Mouse (Mus musculus) limb, embryonic 12.5 days (tissue): Measurements from ENCODE around the gene Fxyd1. TPM values are rescaled to one million over a fixed set of nuclear protein-coding genes. Genes with fewer than 3 reads are reported as not detected.
A peak's percentile ranks its signal among the peaks of the same experiment; 100 is the strongest.

Experiments used
- ATAC-seq: fragments of 200-750 bp; cut with Nextera tagmentation; 2 replicates; pipeline ENCODE4 v1.8.0; 2017; ENCODE audit warnings: low read depth, moderate TSS enrichment; ENCODE audit not compliant: insufficient number of reproducible peaks, insufficient read depth, low FRiP score, low TSS enrichment
- H3K27ac ChIP-seq: fragments of 300-500 bp; sonication (generic); 2 replicates; pipeline ENCODE4 v1.5.1; 2016; ENCODE audit warnings: mild to moderate bottlenecking, moderate library complexity
- H3K27me3 ChIP-seq: fragments of 300-500 bp; sonication (generic); 2 replicates; pipeline ENCODE4 v1.6.1; 2016; ENCODE audit warnings: mild to moderate bottlenecking, moderate library complexity
- H3K36me3 ChIP-seq: fragments of 300-500 bp; sonication (generic); 2 replicates; pipeline ENCODE4 v1.6.1; 2016; ENCODE audit warnings: mild to moderate bottlenecking, moderate library complexity
- H3K4me1 ChIP-seq: fragments of 300-500 bp; sonication (generic); replicated peaks from 2 replicates; pipeline ENCODE4 v1.6.1; 2016
- H3K4me2 ChIP-seq: fragments of 300-500 bp; sonication (generic); 2 replicates; pipeline ENCODE4 v1.6.1; 2016; ENCODE audit warnings: mild to moderate bottlenecking, moderate library complexity
- H3K4me3 ChIP-seq: fragments of 300-500 bp; sonication (generic); replicated peaks from 2 replicates; pipeline ENCODE4 v1.5.1; 2016; ENCODE audit warnings: mild to moderate bottlenecking
- H3K9ac ChIP-seq: fragments of 300-500 bp; sonication (generic); replicated peaks from 2 replicates; pipeline ENCODE4 v1.6.1; 2016; ENCODE audit warnings: mild to moderate bottlenecking, moderate library complexity
- H3K9me3 ChIP-seq: fragments of 300-500 bp; sonication (generic); 2 replicates; pipeline ENCODE4 v1.6.1; 2016; ENCODE audit warnings: mild to moderate bottlenecking, moderate library complexity
- WGBS: fragments of 180-500 bp; shearing (Covaris S2); methylation state at CpG from one replicate; pipeline ENCODE4 v1.1.7; 2016; 5-methylcytosine and 5-hydroxymethylcytosine counted together
- microRNA-seq: library from miRNA; unstranded; fragments of <30 nt; microRNA quantifications from one replicate; pipeline ENCODE4, GENCODE M21; 2017
- polyA plus RNA-seq: library from polyadenylated mRNA; unstranded; fragments of >200 nt; fragmentation: Nextera tagmentation; extraction: Ambion mirVana; gene quantifications from 2 replicates; pipeline ENCODE4 v1.2.1, GENCODE M21; 2016

Gene Fxyd1
- polyA plus RNA-seq, 1 experiment from 2014 or later = 28.2 TPM

- Histone ChIP-seq H3K4me3 (no peak overlapping the region), H3K27me3 (no peaks in the 10 kb centered on the region), H3K9me3 (no peaks in the 10 kb centered on the region), H3K27ac (no peak overlapping the region), H3K4me1 (no peaks in the 10 kb centered on the region), H3K36me3 (no peaks in the 10 kb centered on the region), H3K9ac (no peak overlapping the region), H3K4me2 (no peak overlapping the region)
- ATAC-seq = peak; percentile 46; the same call in 1 of the 2 replicates
- WGBS = 27% methylated on average over 3 of the region's 3 CpGs
Observed at GRCm38 (mm10) chr7:31008889-31009288, 48.1 kb downstream of the Fxyd1 start.

- ATAC-seq = no peak
- no peaks in the 10 kb centered on the region for H3K27me3 ChIP-seq
- no peak overlapping the region for H3K27ac ChIP-seq
- no peaks in the 10 kb centered on the region for H3K9me3 ChIP-seq
- H3K4me2 ChIP-seq = no peak overlapping the region
- H3K4me1 ChIP-seq = no peaks in the 10 kb centered on the region
- no peak overlapping the region for H3K4me3 ChIP-seq
- H3K9ac ChIP-seq = no peak overlapping the region
- no peaks in the 10 kb centered on the region for H3K36me3 ChIP-seq
- 38% methylated on average over 1 of the region's 1 CpGs for WGBS
Observed at GRCm38 (mm10) chr7:31008175-31008574, 48.8 kb downstream of the Fxyd1 start.

GRCm38 (mm10) chr7:31007775-31008174 is 49.2 kb downstream of the Fxyd1 start:
- Histone ChIP-seq H3K9me3 (no peaks in the 10 kb centered on the region), H3K4me2 (no peak overlapping the region), H3K9ac (no peak overlapping the region), H3K27me3 (no peaks in the 10 kb centered on the region), H3K27ac (no peak overlapping the region), H3K4me3 (no peak overlapping the region), H3K4me1 (no peaks in the 10 kb centered on the region), H3K36me3 (no peaks in the 10 kb centered on the region)
- ATAC-seq = no peak
- WGBS = 73% methylated on average over 1 of the region's 1 CpGs

- H3K27me3 ChIP-seq = no peaks in the 10 kb centered on the region
- no peak overlapping the region for H3K4me3 ChIP-seq
- H3K9ac ChIP-seq = no peak overlapping the region
- no peaks in the 10 kb centered on the region for H3K36me3 ChIP-seq
- WGBS = 71% methylated on average over 8 of the region's 8 CpGs
- peaks cover 12% of the 10 kb centered on the region for H3K4me1 ChIP-seq
- no peak overlapping the region for H3K27ac ChIP-seq
- H3K4me2 ChIP-seq = no peak overlapping the region
- no peak for ATAC-seq
- H3K9me3 ChIP-seq = no peaks in the 10 kb centered on the region
Observed at GRCm38 (mm10) chr7:31002650-31003049, 54.3 kb downstream of the Fxyd1 start.

Small RNA genes lying within 50 kb of the gene (microRNA-seq; reads per million reads assigned to microRNA genes)
- gene Mir7050 = not detected

Other genes with a start within 250 kb of the Fxyd1 start
- gene Ffar2, start 233.4 kb downstream of the Fxyd1 start, polyA plus RNA-seq = not detected in 2 replicates
- not detected in 2 replicates for gene Ffar3, start 201.0 kb downstream of the Fxyd1 start, polyA plus RNA-seq
- gene Ffar1, start 195.6 kb downstream of the Fxyd1 start, polyA plus RNA-seq = not detected in 2 replicates
- gene Cd22, start 176.9 kb downstream of the Fxyd1 start, polyA plus RNA-seq = 0.05 and 0.26 TPM in 2 replicates
- gene Mag, start 142.3 kb downstream of the Fxyd1 start, polyA plus RNA-seq = 0.29 TPM in 1 of 2 replicates, not detected in the other
- gene Hamp2, start 132.5 kb downstream of the Fxyd1 start, polyA plus RNA-seq = not detected in 2 replicates
- gene Hamp, start 113.2 kb downstream of the Fxyd1 start, polyA plus RNA-seq = not detected in 2 replicates
- gene Usf2, start 100.4 kb downstream of the Fxyd1 start, polyA plus RNA-seq = 31.9 and 37.6 TPM in 2 replicates
- gene Lsr, start 83.7 kb downstream of the Fxyd1 start, polyA plus RNA-seq = 32.6 and 33.2 TPM in 2 replicates
- 1.00 and 1.1 TPM in 2 replicates for gene Fam187b, start 83.4 kb downstream of the Fxyd1 start, polyA plus RNA-seq
- 9.9 and 10.3 TPM in 2 replicates for gene Fxyd5, start 14.7 kb downstream of the Fxyd1 start, polyA plus RNA-seq
- 9.7 and 10.6 TPM in 2 replicates for gene Fxyd7, start 5.7 kb downstream of the Fxyd1 start, polyA plus RNA-seq
- gene Lgi4, start 2.1 kb upstream of the Fxyd1 start, polyA plus RNA-seq = 0.61 and 0.87 TPM in 2 replicates
- 18.3 and 19.2 TPM in 2 replicates for gene Fxyd3, start 19.5 kb upstream of the Fxyd1 start, polyA plus RNA-seq
- 2.4 and 3.6 TPM in 2 replicates for gene Hpn, start 58.1 kb upstream of the Fxyd1 start, polyA plus RNA-seq
- gene Scn1b, start 69.8 kb upstream of the Fxyd1 start, polyA plus RNA-seq = 1.4 and 2.0 TPM in 2 replicates
- gene Gramd1a, start 98.7 kb upstream of the Fxyd1 start, polyA plus RNA-seq = 95.1 and 104 TPM in 2 replicates
- gene Scgb2b2, start 233.3 kb upstream of the Fxyd1 start, polyA plus RNA-seq = not detected in 2 replicates
- not detected in 2 replicates for gene Scgb1b2, start 234.6 kb upstream of the Fxyd1 start, polyA plus RNA-seq